Mouse (Mus musculus) ovary, postnatal 36 days (tissue): ENCODE data around the gene Bola2.
A peak's percentile ranks its signal among the peaks of the same experiment; 100 is the strongest.

Experiments
- DNase-seq: peaks from one replicate; pipeline ENCODE4 v3.0.0; 2022; ENCODE audit warnings: low spot score, mixed read lengths

Gene Bola2

DNA sequence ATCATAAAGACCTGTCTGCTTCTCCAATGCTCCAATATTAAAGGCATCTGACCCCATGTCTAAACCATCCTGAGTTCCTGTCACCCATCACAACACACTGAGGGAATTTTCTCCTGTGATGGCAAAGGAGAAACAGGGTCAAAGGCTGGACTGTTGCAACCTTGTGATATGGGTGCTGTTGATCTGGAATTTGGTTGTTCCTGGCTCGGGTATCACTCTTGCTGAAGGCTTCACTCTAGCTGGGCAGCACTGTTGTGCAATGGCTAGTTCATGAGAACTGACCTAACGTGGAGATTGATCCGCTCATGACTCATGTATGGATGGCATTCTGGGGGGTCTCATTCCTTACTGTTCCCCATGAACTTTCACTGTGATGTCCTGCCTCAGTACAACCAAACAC, 6.2 kb upstream of the Bola2 start:
- DNase-seq, result no peak

DNA sequence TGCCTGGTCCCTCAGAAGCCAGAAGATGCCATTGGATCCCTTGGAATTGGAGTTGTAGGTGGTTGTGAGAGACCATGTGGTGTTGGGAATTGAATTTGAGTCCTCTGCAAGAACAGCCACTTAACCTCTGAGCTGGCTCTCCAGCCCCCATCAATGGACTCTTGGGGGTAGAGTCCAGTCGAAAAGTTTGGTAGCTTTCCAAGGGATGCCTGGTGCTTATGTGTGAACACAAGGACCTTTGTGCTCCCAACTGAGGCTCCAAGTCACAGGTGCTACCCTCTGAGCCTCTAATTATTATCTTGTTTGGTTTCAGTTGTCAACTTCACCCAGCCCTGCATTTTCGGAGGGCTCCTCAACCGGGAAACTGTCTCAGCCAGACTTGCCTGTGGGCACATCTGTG, 4.5 kb upstream of the Bola2 start:
- no peak for DNase-seq

DNA sequence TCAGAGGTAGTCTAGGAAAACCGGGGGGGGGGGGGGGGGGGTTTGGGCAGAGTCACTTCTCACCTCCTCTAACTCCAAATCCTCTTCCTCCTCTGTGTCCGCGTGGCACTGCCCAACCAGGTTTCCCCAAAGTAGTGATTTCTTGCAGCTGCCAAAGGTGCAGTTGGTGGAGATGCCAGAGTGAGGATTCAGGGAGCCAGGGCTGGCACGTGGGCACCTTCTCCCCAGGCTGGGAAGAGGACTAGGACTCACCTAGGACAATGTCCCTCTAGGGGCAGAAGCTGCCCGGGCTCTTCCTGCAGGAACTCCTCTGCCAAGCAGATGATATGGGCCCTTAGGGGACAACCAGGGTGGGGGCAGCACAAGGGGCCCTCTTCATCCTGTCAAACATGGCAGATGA, 3.5 kb upstream of the Bola2 start:
- no peak for DNase-seq

DNA sequence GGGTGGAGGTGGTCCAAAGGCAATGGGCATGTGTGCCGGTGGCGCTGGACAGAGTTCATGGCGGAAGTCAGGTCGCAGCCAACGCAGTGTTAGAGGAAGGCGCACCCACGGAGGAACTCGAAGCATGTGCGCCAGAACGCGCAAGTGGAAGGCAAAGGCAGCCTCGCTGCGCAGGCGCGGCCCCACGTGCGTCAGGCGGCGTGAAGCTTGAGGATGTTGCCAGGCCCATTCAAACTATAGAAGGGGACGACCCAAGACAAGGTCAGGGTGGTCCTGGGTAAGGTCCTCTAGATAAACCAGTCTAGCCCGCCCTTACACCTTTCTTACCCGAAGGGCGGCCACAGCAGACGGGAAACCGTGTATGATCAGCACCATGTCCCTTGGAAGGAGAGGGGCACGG, 2.8 kb upstream of the Bola2 start:
- DNase-seq, result no peak

DNA sequence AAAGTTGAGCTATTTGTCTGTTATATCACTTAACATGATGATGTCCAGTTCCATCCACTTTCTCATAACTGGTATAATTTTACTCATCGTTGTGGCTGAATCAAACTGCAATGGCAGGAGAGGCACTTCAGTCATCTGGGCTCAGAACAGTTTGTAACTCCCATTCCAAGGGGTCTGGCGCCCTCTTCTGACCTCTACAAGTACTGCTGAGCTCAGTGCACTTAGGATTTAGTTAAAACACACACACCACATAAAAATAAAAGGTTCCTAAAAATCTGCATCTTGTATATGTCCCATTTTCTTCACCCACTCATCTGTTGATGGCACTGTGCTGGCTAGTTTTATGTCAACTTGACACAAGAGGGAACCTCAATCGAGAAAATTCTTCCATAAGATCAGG, 1.9 kb upstream of the Bola2 start:
- DNase-seq, result peak; percentile 72

DNA sequence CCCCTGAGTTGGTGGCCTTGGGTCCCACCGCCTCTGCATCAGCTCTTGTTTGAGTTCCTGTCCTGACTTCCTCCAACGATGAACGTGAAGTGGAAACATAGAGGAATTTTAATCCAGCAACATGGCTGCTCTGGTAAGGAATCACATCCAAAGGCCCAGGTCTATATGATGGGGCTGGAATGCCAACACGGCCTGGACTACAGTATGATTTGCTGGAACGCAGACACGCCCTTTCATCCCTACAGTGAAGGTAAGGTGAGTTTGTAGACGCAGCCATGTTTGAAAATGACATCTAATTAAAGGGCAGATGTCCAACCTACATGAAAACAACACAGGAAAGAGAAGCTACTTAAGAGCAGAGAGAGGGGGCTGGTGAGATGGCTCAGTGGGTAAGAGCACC, 1.4 kb upstream of the Bola2 start:
- no peak for DNase-seq

DNA sequence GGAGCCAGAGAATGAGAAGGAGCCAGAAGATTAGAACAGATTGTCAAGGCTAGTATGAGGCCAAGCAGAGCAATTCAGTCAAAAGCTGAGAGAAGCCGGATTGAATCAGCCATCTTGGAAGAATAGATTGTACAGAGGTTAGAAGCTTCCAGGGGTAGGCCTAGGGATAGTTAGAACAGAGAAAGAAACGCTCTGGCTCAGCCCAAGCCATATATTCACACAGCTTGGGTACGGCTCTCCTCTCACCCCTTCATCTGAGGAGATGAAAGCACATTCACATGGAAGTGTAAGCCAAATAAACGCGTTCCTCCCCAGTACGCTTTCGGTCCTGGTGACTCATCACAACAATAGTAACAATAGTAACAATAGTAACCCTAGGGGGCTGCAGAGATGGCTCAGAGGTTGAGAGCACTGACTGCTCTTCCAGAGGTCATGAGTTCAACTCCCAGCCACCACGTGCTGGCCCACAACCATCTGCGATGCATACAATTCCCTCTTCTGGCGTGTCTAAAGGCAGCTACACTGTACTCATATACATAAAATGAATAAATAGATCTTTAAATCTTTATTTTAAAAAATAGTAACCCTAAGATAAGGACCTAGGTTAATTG, 655 bp upstream of the Bola2 start:
- no peak for DNase-seq

DNA sequence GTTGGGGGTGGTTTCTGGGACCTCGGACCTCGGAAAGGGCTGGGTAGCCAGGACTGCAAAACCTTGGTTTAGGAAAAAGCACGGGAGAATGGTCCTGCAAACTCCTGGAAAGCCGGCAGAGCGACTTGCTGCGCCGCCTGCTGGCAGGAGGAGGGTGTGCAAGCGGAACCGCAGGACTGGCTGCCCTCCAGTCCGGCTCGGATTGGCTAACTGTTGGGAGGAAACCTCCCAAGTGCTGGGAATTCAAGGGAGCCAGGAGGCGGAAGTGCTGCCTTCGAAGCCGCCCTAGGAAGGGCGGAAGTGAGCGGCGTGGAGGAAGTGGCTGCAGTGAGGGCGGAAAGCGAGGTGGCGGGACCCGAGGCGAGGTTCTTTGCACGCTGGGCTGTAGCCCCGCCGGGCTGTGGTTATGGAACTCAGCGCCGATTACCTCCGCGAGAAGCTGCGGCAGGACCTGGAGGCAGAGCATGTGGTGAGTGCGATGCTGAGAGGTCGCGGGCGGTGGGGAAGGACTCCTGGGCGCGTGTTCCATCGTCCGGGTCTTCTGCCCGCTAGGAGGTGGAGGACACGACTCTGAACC, 518 bp downstream of the Bola2 start, which contains the start of gene Slx1b:
Gene Slx1b, minus strand, starts transcription at position 154 of the 577 bp plus-strand sequence.
- peak; percentile 93 for DNase-seq

DNA sequence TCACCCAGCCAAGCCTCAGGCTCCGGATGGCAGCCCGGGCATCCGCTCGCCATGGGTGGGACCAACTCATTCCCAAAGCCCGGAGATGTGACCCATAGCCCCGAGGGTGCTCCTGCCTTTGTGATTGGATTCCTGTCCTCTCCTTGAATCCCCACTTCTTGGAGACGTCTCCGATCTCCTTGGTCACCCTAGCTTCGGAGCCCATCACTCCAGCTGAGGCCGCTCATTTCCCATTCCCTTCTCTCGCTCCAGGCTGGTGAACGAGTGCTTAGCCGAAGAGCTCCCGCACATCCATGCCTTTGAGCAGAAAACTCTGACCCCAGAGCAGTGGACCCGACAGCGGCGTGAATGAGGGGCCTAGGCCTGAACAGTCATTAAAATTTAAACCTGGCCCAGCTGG, 1.1 kb downstream of the Bola2 start:
- no peak for DNase-seq

DNA sequence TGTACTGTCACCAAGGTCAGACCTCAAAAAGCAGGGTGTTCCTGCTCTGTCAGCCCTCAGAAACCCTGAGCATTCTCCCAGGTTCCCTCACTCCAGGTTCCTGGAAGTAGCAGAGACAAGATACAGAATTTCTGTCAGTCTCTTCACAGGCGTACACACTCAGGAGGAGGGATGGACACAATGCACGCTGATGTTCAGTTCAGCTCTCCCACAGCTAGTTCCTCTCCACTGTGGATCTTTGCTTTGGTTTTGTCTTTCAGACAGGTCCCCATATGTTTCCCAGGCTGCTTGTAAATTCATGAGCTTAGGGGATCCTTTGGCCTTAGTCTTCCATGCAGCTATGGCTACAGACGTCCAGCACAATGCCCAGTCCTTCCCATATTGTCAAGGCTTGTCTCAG, 1.7 kb downstream of the Bola2 start:
- no peak for DNase-seq

DNA sequence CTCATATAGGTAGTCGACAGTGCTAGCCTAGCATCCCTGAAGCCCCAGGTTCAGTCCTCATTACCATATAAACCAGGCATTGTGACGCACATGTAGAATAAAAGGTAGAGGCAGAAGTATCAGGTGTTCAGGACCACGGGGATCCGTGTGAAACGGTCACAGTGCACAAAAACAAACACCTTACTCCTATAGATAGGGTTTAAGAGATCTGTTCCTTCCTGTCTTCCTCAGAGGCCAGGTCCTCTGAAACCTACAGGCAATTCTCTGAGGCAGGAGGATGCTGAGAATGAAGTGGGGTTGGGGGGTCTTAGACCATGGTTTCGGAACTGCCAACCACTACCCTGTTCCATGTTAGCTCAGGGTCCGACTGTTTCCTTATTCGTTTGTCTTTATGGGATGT, 2.6 kb downstream of the Bola2 start:
- DNase-seq, result no peak

DNA sequence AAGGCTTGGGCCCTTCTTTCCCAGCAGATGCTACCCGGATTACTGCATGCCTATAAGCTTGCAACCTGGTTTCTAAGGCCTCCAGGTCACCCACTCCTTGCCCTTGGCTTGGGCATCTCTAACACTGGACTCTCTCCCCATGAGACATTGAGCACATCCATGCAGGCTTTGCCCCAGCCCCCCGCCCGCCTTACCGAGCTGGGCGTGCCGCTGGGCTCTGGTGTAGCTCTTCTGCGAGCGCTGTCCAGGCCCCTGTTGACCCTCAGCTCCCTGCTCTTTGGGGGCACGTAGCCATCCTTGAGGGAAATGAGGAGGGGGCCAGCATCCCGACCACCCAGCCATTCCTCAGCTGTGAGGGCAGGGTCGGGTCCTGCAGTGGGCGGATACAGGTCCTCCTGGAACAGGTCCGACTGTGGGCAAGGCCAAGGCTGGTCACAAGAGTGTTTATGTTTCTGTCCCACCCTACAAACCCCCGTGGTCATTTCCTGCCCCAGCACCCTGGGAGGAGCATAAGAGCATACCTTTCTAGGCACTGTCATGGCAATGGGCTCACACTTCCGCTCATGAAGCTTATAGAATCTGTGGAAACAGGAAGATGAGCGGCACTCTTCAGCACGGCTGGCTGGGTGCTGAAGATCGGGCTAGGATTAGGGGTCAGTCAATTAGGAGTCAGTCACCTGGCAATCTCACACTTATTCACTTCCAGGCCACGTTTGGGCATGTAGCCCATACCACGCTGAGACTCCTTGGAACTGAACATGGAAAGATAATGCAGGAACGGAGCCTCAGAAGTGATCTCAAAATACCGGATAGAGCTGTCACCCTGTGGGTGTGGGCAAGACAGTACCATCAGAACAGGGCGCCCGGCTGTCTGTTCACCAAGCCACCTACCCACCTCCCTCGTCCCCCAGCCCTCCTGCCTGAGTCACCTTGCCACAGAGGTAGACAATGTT, 5.1 kb downstream of the Bola2 start:
- no peak for DNase-seq

DNA sequence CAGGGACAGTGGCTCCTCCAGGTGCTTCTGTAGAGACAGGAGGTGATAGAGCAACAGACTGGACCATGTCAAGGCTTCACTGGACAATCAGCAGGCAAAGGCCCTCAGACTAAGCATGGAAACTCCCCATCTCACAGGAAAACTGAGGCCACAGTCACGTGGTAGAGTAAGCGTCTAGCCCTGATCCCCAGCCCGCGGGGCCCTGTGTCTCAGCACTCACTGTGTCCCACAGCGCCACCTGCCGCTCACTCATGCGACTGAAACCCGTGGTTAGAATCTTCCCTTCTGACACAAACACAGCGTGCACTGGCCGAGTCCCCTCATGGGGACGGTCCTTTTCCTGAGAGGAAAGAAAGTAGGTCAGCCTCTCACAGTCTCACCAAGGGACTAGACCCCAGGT, 5.9 kb downstream of the Bola2 start:
- DNase-seq, result peak; percentile 84

DNA sequence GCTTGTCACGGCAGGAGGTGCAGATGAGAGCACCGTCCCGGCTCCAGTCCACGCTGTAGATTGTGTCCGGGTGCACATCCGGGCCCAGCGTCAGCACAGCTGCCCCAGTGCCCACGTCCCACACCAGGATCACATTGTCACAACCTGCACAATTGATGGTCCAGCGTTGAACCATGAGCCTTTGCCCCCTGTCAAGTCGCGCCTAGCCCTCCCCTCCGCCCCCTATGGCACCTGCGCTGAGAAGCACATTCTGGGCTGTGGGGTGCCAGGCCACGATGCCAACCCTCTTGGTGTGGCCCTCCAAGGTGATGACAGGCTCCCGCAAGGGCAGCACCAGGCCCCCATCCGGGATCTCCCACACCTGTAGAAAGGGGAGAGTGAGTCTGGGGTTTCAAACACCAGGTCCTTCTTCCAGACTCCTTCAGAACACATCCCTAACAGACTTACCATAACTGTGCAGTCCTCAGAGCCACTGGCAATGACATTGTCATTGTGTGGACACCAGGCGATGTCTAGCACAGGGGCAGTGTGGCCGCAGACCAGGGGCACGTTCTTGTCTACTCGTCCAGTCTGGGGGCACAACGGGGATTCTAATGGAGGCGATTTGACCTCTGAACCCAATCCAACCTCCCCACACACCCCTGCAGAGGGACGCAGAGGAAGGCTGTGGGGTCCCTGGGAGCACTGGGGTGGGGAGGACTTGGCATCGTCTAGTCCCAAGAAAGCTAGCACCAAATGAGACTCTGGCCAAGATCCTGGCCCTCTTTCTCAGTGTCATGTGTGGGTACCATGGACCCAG, 6.6 kb downstream of the Bola2 start:
- no peak for DNase-seq

DNA sequence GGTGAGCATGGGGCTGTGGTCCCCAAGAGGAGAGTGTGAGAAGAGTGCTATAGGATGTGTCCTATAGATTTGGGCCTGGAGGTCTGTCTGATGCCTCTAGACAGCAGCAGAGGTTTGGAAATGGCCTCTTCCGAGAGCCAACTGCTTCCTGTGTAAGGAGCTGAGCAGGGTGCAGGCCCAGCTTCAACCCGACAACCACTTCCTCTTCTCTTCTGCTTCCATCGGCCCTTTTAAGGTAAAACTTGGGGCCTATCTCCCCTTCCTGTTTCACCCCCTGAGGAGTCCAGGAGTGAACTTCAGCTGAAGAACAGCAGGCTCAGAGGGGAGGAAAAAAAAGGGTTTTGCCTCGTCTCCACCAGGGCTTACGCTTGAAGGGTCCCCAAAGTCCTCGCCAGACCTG, 7.2 kb downstream of the Bola2 start:
- DNase-seq, result no peak

DNA sequence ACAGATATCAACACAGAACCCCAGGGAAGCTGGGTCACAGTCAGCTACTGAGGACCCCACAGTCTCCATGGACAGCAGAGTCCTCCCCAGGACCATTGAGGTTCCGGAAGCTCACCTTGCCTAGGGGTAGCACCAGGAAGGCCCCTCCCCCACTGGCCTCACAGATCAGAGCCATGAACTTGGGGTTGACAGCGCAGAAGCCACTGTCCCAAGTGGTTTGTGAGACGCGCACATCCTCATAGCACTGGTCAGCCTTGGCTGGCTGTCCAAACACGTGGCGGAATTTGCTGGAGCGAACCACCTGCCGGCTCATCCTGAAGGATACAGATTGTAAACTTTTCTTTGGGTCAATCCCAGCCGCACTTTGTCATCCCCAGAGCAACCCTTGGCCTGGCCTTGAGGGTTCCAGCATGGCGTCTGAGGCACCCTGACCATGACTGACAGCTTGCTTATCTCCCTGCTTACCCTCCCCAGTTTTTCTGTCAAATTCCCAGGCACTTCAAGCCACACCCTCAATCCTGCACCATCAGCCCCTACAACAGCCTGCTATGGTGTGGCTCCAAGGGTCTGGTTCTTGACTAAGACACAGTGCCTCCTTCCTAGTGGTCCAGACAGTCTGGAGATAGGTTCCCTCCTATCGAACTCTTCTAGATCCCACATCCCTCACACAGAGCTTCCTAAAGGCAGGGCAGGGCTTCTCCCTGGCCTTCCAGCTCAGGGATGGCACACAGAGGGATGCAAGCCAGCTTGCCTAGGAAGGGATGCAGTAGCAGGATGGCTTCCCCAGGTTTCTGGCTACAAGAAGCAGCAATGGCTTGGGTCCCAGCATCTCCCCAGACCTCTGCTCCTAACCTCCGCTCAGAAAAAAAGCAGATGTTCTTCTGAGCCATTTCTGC, 7.9 kb downstream of the Bola2 start:
- no peak for DNase-seq

DNA sequence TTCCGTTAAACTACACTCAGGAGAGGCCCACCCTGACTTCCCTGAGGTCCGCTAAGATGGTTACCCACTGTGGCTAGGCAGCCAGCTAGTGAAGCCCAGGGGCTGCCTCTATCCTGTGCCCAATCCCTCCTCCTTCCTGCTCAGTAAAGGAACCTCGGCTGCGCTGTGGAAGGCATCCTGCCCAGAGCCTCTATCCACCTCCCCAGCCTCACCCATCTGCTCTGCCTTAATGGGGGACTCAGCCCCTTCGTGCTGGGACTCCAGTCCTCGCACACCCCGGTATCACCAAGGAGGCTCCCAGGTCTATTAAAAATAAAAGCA, 8.5 kb downstream of the Bola2 start:
- no peak for DNase-seq

DNA sequence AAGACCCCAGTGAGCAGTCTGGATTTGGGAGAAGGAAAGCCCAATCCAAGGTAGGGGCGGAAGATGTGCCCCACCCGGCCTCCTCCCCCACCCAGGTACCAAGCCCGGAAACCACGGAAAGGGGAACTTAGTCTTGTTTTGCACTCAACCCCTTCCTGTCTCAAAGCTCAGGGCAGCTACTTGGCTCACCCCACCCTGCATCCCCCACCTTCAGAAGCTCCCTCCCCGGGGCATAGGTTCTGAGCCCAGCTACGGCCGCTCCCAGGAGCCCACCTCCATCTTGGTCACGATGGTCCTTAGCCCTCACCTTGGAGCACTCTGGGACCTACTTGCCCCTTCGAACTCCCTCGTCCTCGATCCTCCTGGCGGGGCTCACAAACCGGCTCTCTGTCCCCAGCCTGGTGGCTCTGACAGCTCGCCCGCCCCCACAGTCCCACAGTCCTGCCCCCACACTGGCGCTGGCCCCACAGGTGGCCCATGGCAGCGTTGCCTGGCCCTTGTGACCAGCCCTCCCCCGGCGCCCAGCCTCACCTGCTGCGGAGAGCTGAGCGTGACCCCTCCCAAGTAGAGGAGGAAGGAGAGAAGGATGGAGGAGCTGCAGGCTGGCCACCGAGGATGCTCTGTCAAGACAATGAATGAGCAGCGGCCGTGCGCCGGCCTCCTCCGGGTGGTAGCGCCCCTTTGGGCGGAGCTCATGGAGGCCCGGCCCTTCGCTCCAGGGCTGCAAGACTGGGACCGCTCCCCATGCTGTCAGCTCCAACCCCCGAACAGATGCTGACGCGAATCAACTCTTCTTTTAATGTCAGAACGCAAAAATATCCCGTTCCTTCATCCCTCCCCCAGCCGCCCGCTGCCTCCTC, 9.2 kb downstream of the Bola2 start:
- peak; percentile 71 for DNase-seq

DNA sequence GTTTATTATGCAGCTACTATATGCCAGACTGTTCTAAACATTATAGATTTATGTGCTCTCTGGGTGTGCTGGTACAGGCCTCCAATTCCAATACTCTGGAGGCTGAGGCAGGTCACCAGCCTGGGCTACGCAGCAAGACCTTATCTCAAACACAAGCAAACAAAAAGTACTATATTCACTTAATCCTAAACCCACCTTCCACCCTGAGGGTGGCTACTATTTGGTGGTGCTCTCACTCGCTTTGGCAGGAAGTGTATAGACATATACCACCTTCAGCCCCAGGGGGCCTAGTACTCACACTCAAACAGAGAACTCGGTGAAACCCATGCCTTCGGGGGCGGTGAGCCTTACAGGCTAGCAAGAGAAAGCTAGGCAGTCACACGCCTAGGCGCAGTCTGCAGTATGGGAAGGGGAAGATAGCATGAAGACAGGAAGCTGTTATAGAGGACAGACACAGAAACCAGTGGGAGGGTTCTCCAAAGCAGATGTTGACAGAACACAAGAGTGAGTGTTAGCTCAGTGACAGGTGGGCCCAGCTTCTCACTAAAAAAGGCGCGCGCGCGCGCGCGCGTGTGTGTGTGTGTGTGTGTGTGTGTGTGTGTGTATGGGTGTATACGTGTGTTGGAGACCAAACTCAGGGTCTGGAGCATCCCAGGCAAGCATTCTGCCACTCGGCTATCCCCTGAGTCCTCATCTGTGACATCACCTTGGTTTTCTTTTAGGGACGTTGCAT, 12.4 kb downstream of the Bola2 start, which contains the start of gene Coro1a:
Gene Coro1a, minus strand, starts transcription at position 346 of the 733 bp plus-strand sequence.
- DNase-seq, result no peak
